Mouse (Mus musculus): ENCODE results near the gene Pcnx3. TPM values are rescaled to one million over a fixed set of nuclear protein-coding genes. Genes with fewer than 3 reads are reported as not detected.

The Pcnx3 gene
- polyA plus RNA-seq, 2 experiments = 9.1 to 19.8 TPM

GRCm38 (mm10) chr19:5662310-5662709 is 26.4 kb downstream of the Pcnx3 start:
- H3K27me3 ChIP-seq (ENCODE audit: control insufficient read depth, insufficient read depth, low read length) = no peaks in the 10 kb centered on the region
- TF ChIP-seq EP300 (IDR thresholded peaks at IDR 0.05; ENCODE audit: low read depth) (no peak), CTCF (IDR thresholded peaks at IDR 0.05; ENCODE audit: low read depth) (no peak)
- H3K36me3 ChIP-seq (replicated peaks; ENCODE audit: control insufficient read depth, insufficient read depth, low read depth) = peaks cover 24% of the 10 kb centered on the region
- DNase-seq (ENCODE audit: low read depth in 3 of 3, low spot score in 3 of 3) = no peak
- peaks cover 34 to 39% of the 10 kb centered on the region in 2 experiments for H3K4me1 ChIP-seq (replicated peaks; ENCODE audit: control insufficient read depth in 2 of 2, insufficient read depth in 2 of 2, low read length in 1 of 2)
- 55% methylated on average over 8 of the region's 8 CpGs for WGBS (ENCODE audit: insufficient replicate concordance)
- H3K4me3 ChIP-seq (ENCODE audit: insufficient read depth in 1 of 2, low read depth in 2 of 2, low read length in 2 of 2) = peak overlapping the region; percentile 79 to 84
- H3K9me3 ChIP-seq (ENCODE audit: control insufficient read depth, low read length) = no peaks in the 10 kb centered on the region
- ATAC-seq (ENCODE audit: insufficient read depth) = no peak
- H3K9ac ChIP-seq (replicated peaks) = peak overlapping the region; percentile 80
- peak overlapping the region; percentile 95 for H3K4me2 ChIP-seq (ENCODE audit: low read depth)
- peak overlapping the region; percentile 97 for H3K27ac ChIP-seq

GRCm38 (mm10) chr19:5660942-5661751 is 27.6 kb downstream of the Pcnx3 start:
- no peaks in the 10 kb centered on the region for H3K9me3 ChIP-seq (ENCODE audit: control insufficient read depth, low read length)
- ATAC-seq (ENCODE audit: insufficient read depth) (no peak), DNase-seq (ENCODE audit: low read depth in 3 of 3, low spot score in 3 of 3) (no peak)
- peak overlapping the region; percentile 28 to 79 for H3K4me3 ChIP-seq (ENCODE audit: insufficient read depth in 1 of 2, low read depth in 2 of 2, low read length in 2 of 2)
- peaks cover 29 to 35% of the 10 kb centered on the region in 2 experiments for H3K4me1 ChIP-seq (replicated peaks; ENCODE audit: control insufficient read depth in 2 of 2, insufficient read depth in 2 of 2, low read length in 1 of 2)
- no peaks in the 10 kb centered on the region for H3K27me3 ChIP-seq (ENCODE audit: control insufficient read depth, insufficient read depth, low read length)
- peaks cover 22% of the 10 kb centered on the region for H3K36me3 ChIP-seq (replicated peaks; ENCODE audit: control insufficient read depth, insufficient read depth, low read depth)
- H3K4me2 ChIP-seq (ENCODE audit: low read depth) = peak overlapping the region; percentile 95
- TF ChIP-seq EP300 (IDR thresholded peaks at IDR 0.05; ENCODE audit: low read depth) (no peak), CTCF (IDR thresholded peaks at IDR 0.05; ENCODE audit: low read depth) (no peak)
- 22% methylated on average over 16 of the region's 16 CpGs for WGBS (ENCODE audit: insufficient replicate concordance)
- H3K27ac ChIP-seq = peak overlapping the region; percentile 38
- H3K9ac ChIP-seq (replicated peaks) = peak overlapping the region; percentile 80

DNA sequence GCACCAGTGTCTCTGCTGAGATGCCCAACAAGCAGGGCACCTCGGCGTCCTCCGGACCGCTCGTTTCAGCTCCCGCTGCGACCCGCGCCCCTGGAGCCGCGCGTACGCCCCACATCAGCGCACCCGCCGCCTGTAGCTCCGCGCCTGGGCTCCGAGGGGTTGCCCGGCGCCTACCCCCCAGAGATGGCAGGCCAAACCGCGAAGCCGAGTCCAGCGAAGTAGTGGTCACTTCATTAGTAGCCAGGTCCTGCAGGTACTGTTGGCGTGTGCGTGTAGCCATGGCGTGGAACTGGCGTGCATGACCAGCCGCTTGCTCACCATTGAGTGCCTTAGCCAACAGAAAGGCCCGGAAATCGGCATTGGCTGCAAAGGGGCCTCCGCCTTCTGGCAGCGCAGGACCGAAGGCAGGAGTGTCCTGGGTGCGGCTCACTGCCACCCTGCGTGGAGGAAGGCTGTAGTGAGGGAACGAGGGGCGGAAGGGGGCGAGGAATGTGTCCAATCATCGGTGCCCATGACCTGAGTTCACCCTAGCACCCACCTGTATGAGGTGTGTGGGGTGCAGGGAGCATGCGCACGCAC is 33.9 kb downstream of the Pcnx3 start:
- Histone ChIP-seq H3K36me3 (replicated peaks; ENCODE audit: control insufficient read depth, insufficient read depth, low read depth) (peaks cover 74% of the 10 kb centered on the region), H3K4me3 (ENCODE audit: insufficient read depth in 1 of 2, low read depth in 2 of 2, low read length in 2 of 2) (0 out of 4 replicates have a peak overlapping the region, but pooled peaks of 1 of the 2 experiments have one; percentile 6), H3K4me1 (replicated peaks; ENCODE audit: control insufficient read depth in 2 of 2, insufficient read depth in 2 of 2, low read length in 1 of 2) (peaks cover 3 to 4% of the 10 kb centered on the region in 2 experiments; a peak in 1 of 4 replicates), H3K27me3 (ENCODE audit: control insufficient read depth, insufficient read depth, low read length) (no peaks in the 10 kb centered on the region), H3K9me3 (ENCODE audit: control insufficient read depth, low read length) (no peaks in the 10 kb centered on the region), H3K9ac (replicated peaks) (no peak overlapping the region), H3K4me2 (ENCODE audit: low read depth) (peak overlapping the region; percentile 18), H3K27ac (no peak overlapping the region)
- ATAC-seq (ENCODE audit: insufficient read depth) = no peak
- WGBS (ENCODE audit: insufficient replicate concordance) = 83% methylated on average over 43 of the region's 43 CpGs
- no peak for DNase-seq (ENCODE audit: low read depth in 3 of 3, low spot score in 3 of 3)
- no peak for TF ChIP-seq EP300 (IDR thresholded peaks at IDR 0.05; ENCODE audit: low read depth)
- TF ChIP-seq CTCF (IDR thresholded peaks at IDR 0.05; ENCODE audit: low read depth) = no peak

DNA sequence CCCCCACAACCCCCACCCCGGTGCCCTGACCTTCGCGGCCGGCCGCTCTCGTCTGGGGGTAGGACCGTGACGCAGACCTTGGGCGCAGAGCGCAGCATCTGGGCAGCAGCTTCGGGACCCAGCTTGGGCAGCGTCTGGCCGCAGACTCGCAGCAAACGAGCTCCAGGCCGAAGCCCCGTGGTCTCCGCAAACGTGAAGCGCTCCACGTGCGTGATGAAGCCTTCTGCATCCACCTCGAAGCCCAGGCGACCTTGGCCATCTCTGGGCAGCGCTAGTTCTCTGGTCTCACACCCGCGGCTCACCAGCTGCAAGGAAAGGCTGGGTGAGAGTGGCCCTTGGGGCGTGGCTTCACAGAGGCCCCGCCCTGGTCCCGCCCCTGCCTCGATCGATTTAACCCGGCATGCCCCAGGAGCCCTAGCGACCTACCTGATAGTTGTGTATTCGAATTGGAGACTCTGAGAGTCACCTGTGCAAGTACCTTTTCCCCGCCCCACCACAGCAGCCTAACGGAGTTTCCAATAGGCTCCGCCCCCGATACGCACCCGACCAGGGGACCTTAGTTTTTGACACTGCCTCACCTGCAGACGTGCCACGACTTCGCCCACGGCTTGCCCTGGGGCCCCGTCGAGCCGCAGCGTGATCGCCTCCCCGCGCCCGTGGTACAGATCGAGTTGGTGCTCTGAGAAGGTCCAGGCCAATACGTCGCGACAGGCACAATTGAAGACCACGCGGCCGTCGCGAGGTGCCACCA is 34.6 kb downstream of the Pcnx3 start:
- Histone ChIP-seq H3K27me3 (ENCODE audit: control insufficient read depth, insufficient read depth, low read length) (no peaks in the 10 kb centered on the region), H3K27ac (no peak overlapping the region), H3K36me3 (replicated peaks; ENCODE audit: control insufficient read depth, insufficient read depth, low read depth) (peaks cover 69% of the 10 kb centered on the region), H3K4me2 (ENCODE audit: low read depth) (peak overlapping the region; percentile 18), H3K9ac (replicated peaks) (no peak overlapping the region), H3K4me1 (replicated peaks; ENCODE audit: control insufficient read depth in 2 of 2, insufficient read depth in 2 of 2, low read length in 1 of 2) (peaks cover 3 to 8% of the 10 kb centered on the region in 2 experiments; a peak in 2 of 4 replicates), H3K4me3 (ENCODE audit: insufficient read depth in 1 of 2, low read depth in 2 of 2, low read length in 2 of 2) (0 out of 4 replicates have a peak overlapping the region, but pooled peaks of 1 of the 2 experiments have one; percentile 6), H3K9me3 (ENCODE audit: control insufficient read depth, low read length) (no peaks in the 10 kb centered on the region)
- no peak for DNase-seq (ENCODE audit: low read depth in 3 of 3, low spot score in 3 of 3)
- TF ChIP-seq EP300 (IDR thresholded peaks at IDR 0.05; ENCODE audit: low read depth) (no peak), CTCF (IDR thresholded peaks at IDR 0.05; ENCODE audit: low read depth) (no peak)
- ATAC-seq (ENCODE audit: insufficient read depth) = 0 out of 2 replicates have a peak, but pooled peaks have one; percentile 42
- WGBS (ENCODE audit: insufficient replicate concordance) = 81% methylated on average over 62 of the region's 62 CpGs
